Mouse (Mus musculus) thymus, postnatal 4 days (tissue): ENCODE measurements around the gene Bsph1.
"Not testable (repeated sequence)": the region's sequence is repeated elsewhere in the genome, so short reads cannot be mapped to it uniquely, and the experiment has no call there.

Experiments
- DNase-seq: peaks from one replicate; pipeline ENCODE4 v3.0.0; 2021

Gene Bsph1

DNA sequence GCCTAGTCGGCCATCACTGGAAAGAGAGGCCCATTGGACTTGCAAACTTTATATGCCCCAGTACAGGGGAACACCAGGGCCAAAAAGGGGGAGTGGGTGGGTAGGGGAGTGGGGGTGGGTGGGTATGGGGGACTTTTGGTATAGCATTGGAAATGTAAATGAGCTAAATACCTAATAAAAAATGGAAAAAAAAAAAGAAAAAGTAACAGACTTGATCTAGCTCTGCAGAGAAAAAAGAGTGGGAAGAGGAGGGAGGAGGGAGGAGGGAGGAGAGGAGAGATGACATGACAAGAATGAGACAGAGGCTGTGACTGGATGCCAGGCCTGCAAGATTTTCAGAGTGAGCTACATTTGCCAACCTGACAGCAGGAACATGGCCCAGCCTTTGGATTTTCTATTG lies at the start of gene Bsph1:
Gene Bsph1, plus strand, starts transcription at position 301 of the 400 bp plus-strand sequence.
- DNase-seq: not testable (repeated sequence)

DNA sequence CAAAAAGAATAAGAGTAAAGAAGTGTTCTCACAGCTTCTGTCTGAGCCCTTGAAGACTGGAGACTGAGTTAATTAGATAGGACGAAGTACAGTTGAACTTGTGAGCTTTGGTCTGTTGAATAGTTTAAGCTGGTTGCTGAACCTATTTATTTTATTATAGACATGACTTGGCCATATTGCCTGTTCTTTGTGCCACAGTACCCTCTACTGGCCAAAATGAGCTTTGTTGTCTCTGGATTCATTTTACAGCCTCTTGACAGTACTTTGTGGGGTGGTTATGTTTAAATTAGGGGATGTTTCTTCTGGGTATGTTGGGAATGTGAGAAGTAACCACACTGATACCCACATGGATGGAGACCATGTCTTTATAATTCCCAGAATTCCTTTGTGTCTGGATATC lies 60.9 kb downstream of the Bsph1 start:
- peak; percentile 21 for DNase-seq
